Comparison of ENCODE assay signal across 8 mouse cellular contexts in the genomic region with DNA sequence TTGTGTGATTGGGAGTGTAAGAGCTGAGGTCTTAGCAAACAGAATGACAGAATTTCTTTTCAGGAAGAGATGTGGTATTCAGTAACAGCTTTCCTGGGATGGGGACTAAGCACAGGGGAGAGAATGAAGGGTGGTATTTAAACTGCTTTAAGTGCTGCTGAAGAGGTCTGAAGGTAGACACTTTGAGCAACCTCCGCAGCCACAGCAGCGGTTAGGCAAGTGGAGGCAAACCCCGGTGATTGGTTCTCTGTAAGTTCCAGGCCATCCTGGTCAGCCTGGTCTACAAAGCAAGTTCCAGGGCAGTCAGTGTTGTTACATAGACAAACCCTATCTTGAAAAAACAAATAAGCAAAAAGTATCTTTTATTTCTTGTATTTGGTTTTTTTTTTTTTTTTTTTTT. TPM values are rescaled to one million over a fixed set of nuclear protein-coding genes. Genes with fewer than 3 reads are reported as not detected.
DNase-seq lines count a peak whose midpoint lies in the region; ATAC-seq and TF ChIP-seq lines count a peak whose summit lies in the region.

No protein-coding gene starts in this region.

- H3K4me3 ChIP-seq in erythroblast, embryonic 14.5 days (replicated peaks), result peak overlapping the region; percentile 96
- H3K4me3 ChIP-seq in E14TG2a.4 (replicated peaks; ENCODE audit: low read length), result peak overlapping the region; percentile 83
- H3K4me3 ChIP-seq in hindbrain, embryonic 10.5 days, result peak overlapping the region; percentile 70
- peak overlapping the region; percentile 78 for H3K4me3 ChIP-seq in lung, embryonic 16.5 days (ENCODE audit: low read length)

- WGBS in hindbrain, embryonic 10.5 days, result 35% methylated on average over 3 of the region's 3 CpGs
- WGBS in lung, embryonic 16.5 days, result 3% methylated on average over 3 of the region's 3 CpGs

- no peaks in the 10 kb centered on the region for H3K27me3 ChIP-seq in erythroblast, embryonic 14.5 days (ENCODE audit: control insufficient read depth)
- no peaks in the 10 kb centered on the region for H3K27me3 ChIP-seq in E14TG2a.4 (ENCODE audit: insufficient read depth, low read length)
- H3K27me3 ChIP-seq in hindbrain, embryonic 10.5 days (ENCODE audit: insufficient read depth, poor library complexity, severe bottlenecking), result no peaks in the 10 kb centered on the region
- H3K27me3 ChIP-seq in lung, embryonic 16.5 days (ENCODE audit: control insufficient read depth, insufficient read depth, low read depth, low read length), result no peaks in the 10 kb centered on the region

- no peak for DNase-seq in hindbrain, embryonic 10.5 days (ENCODE audit: low spot score)
- no peak for DNase-seq in cerebellum, postnatal 10 days
- DNase-seq in embryo, embryonic 11 days, result no peak

- peaks cover 58% of the 10 kb centered on the region for H3K36me3 ChIP-seq in erythroblast, embryonic 14.5 days (ENCODE audit: control insufficient read depth)
- peaks cover 44% of the 10 kb centered on the region for H3K36me3 ChIP-seq in E14TG2a.4 (ENCODE audit: insufficient read depth, low read length)
- H3K36me3 ChIP-seq in hindbrain, embryonic 10.5 days, result peaks cover 37% of the 10 kb centered on the region
- peaks cover 25% of the 10 kb centered on the region for H3K36me3 ChIP-seq in lung, embryonic 16.5 days (ENCODE audit: control insufficient read depth, insufficient read depth, low read length)

- H3K9ac ChIP-seq in lung, embryonic 16.5 days (ENCODE audit: low read length), result peak overlapping the region; percentile 84

- peaks cover 75% of the 10 kb centered on the region for H3K4me1 ChIP-seq in erythroblast, embryonic 14.5 days (ENCODE audit: control insufficient read depth)
- H3K4me1 ChIP-seq in E14TG2a.4 (replicated peaks; ENCODE audit: low read depth, low read length), result peaks cover 66% of the 10 kb centered on the region
- H3K4me1 ChIP-seq in hindbrain, embryonic 10.5 days (replicated peaks), result peaks cover 55% of the 10 kb centered on the region
- H3K4me1 ChIP-seq in lung, embryonic 16.5 days (replicated peaks; ENCODE audit: control insufficient read depth, insufficient read depth, low read length), result peaks cover 32% of the 10 kb centered on the region

- H3K27ac ChIP-seq in hindbrain, embryonic 10.5 days, result peak overlapping the region; percentile 96
- H3K27ac ChIP-seq in lung, embryonic 16.5 days (ENCODE audit: low read length), result peak overlapping the region; percentile 99

- H3K4me2 ChIP-seq in lung, embryonic 16.5 days (ENCODE audit: low read depth, low read length), result peak overlapping the region; percentile 94

- H3K9me3 ChIP-seq in erythroblast, embryonic 14.5 days (ENCODE audit: control insufficient read depth, low read length), result peaks cover under 1% of the 10 kb centered on the region
- no peaks in the 10 kb centered on the region for H3K9me3 ChIP-seq in E14TG2a.4 (ENCODE audit: low read length)
- H3K9me3 ChIP-seq in hindbrain, embryonic 10.5 days, result no peaks in the 10 kb centered on the region
- H3K9me3 ChIP-seq in lung, embryonic 16.5 days (ENCODE audit: control insufficient read depth, low read length), result no peaks in the 10 kb centered on the region

- TF ChIP-seq CTCF in E14TG2a.4 (conservative IDR thresholded peaks at IDR 0.05; ENCODE audit: low read length), result no peak

- ATAC-seq in erythroblast, adult 5-6 weeks (replicated peaks; ENCODE audit: low FRiP score, poor library complexity, severe bottlenecking), result no peak
- no peak for ATAC-seq in lung, embryonic 16.5 days (ENCODE audit: low read depth)
- no peak for ATAC-seq in activated CD4-positive, CD25-positive, alpha-beta regulatory T cell, adult 4 months

RNA-seq across cellular contexts. Expression of a gene that starts 1.7 kb away (rescaled TPM):
- polyA plus RNA-seq in erythroblast, embryonic 14.5 days (2012), result 11.4 and 12.7 TPM in 2 replicates
- total RNA-seq in erythroblast, adult 5-6 weeks (2015; ENCODE audit: low replicate concordance), result 14.4 and 25.2 TPM in 2 replicates
- 21.3 and 24.1 TPM in 2 replicates for total RNA-seq in erythroblast, adult 5-6 weeks (2017; ENCODE audit: low replicate concordance)
- polyA plus RNA-seq in hindbrain, embryonic 10.5 days (2016; fragmentation: Nextera tagmentation; extraction: Ambion mirVana), result 58.3 and 68.1 TPM in 2 replicates
- 110 and 114 TPM in 2 replicates for polyA plus RNA-seq in lung, embryonic 16.5 days (2015; fragmentation: Nextera tagmentation; extraction: Ambion mirVana)
- 10 to 100 TPM; 29.6 to 43.2 TPM for polyA plus RNA-seq in activated CD4-positive, CD25-positive, alpha-beta regulatory T cell, adult 4 months (2017; shearing (Covaris generic))

RNA-seq across cellular contexts. Expression of a gene that starts 1.8 kb away (rescaled TPM):
- 6.9 and 7.4 TPM in 2 replicates for polyA plus RNA-seq in erythroblast, embryonic 14.5 days (2012)
- total RNA-seq in erythroblast, adult 5-6 weeks (2015; ENCODE audit: low replicate concordance), result 67.9 and 79.9 TPM in 2 replicates
- total RNA-seq in erythroblast, adult 5-6 weeks (2017; ENCODE audit: low replicate concordance), result 37.4 and 42.1 TPM in 2 replicates
- 535 and 648 TPM in 2 replicates for polyA plus RNA-seq in hindbrain, embryonic 10.5 days (2016; fragmentation: Nextera tagmentation; extraction: Ambion mirVana)
- polyA plus RNA-seq in lung, embryonic 16.5 days (2015; fragmentation: Nextera tagmentation; extraction: Ambion mirVana), result 490 and 518 TPM in 2 replicates
- polyA plus RNA-seq in activated CD4-positive, CD25-positive, alpha-beta regulatory T cell, adult 4 months (2017; shearing (Covaris generic)), result 10 to 100 TPM; 70.8 to 92.3 TPM

RNA-seq across cellular contexts. Expression of a gene that starts 8.3 kb away (rescaled TPM):
- 1.3 and 1.6 TPM in 2 replicates for polyA plus RNA-seq in erythroblast, embryonic 14.5 days (2012)
- total RNA-seq in erythroblast, adult 5-6 weeks (2015; ENCODE audit: low replicate concordance), result 2.1 and 6.3 TPM in 2 replicates
- total RNA-seq in erythroblast, adult 5-6 weeks (2017; ENCODE audit: low replicate concordance), result 1.8 and 3.1 TPM in 2 replicates
- 28.3 and 31.9 TPM in 2 replicates for polyA plus RNA-seq in hindbrain, embryonic 10.5 days (2016; fragmentation: Nextera tagmentation; extraction: Ambion mirVana)
- polyA plus RNA-seq in lung, embryonic 16.5 days (2015; fragmentation: Nextera tagmentation; extraction: Ambion mirVana), result 24.0 and 26.9 TPM in 2 replicates
- polyA plus RNA-seq in activated CD4-positive, CD25-positive, alpha-beta regulatory T cell, adult 4 months (2017; shearing (Covaris generic)), result 10 to 100 TPM; 37.7 to 45.7 TPM

RNA-seq across cellular contexts. Expression of a gene that starts 10.0 kb away (rescaled TPM):
- polyA plus RNA-seq in erythroblast, embryonic 14.5 days (2012), result 5.9 TPM in 2 replicates
- total RNA-seq in erythroblast, adult 5-6 weeks (2015; ENCODE audit: low replicate concordance), result 9.8 and 11.5 TPM in 2 replicates
- 5.6 and 12.4 TPM in 2 replicates for total RNA-seq in erythroblast, adult 5-6 weeks (2017; ENCODE audit: low replicate concordance)
- polyA plus RNA-seq in hindbrain, embryonic 10.5 days (2016; fragmentation: Nextera tagmentation; extraction: Ambion mirVana), result 46.0 and 50.4 TPM in 2 replicates
- polyA plus RNA-seq in lung, embryonic 16.5 days (2015; fragmentation: Nextera tagmentation; extraction: Ambion mirVana), result 31.5 and 33.3 TPM in 2 replicates
- polyA plus RNA-seq in activated CD4-positive, CD25-positive, alpha-beta regulatory T cell, adult 4 months (2017; shearing (Covaris generic)), result 1 to 10 TPM; 8.6 to 9.6 TPM

RNA-seq across cellular contexts. Expression of a gene that starts 16.5 kb away (rescaled TPM):
- polyA plus RNA-seq in erythroblast, embryonic 14.5 days (2012), result 0.13 and 0.21 TPM in 2 replicates
- total RNA-seq in erythroblast, adult 5-6 weeks (2015; ENCODE audit: low replicate concordance), result 3.8 and 4.2 TPM in 2 replicates
- 6.2 and 8.6 TPM in 2 replicates for total RNA-seq in erythroblast, adult 5-6 weeks (2017; ENCODE audit: low replicate concordance)
- polyA plus RNA-seq in hindbrain, embryonic 10.5 days (2016; fragmentation: Nextera tagmentation; extraction: Ambion mirVana), result 21.1 and 21.6 TPM in 2 replicates
- 35.8 and 38.3 TPM in 2 replicates for polyA plus RNA-seq in lung, embryonic 16.5 days (2015; fragmentation: Nextera tagmentation; extraction: Ambion mirVana)
- 10 to 100 TPM; 35.6 to 47.3 TPM for polyA plus RNA-seq in activated CD4-positive, CD25-positive, alpha-beta regulatory T cell, adult 4 months (2017; shearing (Covaris generic))
